Mouse (Mus musculus) midbrain, embryonic 15.5 days (tissue): ENCODE measurements around the gene Apex1. TPM values are rescaled to one million over a fixed set of nuclear protein-coding genes. Genes with fewer than 3 reads are reported as not detected.
A peak's percentile ranks its signal among the peaks of the same experiment; 100 is the strongest.
"Not testable (repeated sequence)": the region's sequence is repeated elsewhere in the genome, so short reads cannot be mapped to it uniquely, and the experiment has no call there.

Experiments used
- ATAC-seq: fragments of 200-750 bp; cut with Nextera tagmentation; replicated peaks from 2 replicates; pipeline ENCODE4 v1.8.0; 2017; ENCODE audit warnings: moderate TSS enrichment
- H3K27ac ChIP-seq: fragments of 300-500 bp; sonication (generic); 2 replicates; pipeline ENCODE4 v1.5.1; 2015; ENCODE audit warnings: mild to moderate bottlenecking, inconsistent platforms
- H3K27me3 ChIP-seq: fragments of 300-500 bp; sonication (generic); replicated peaks from 2 replicates; pipeline ENCODE4 v1.6.1; 2015; ENCODE audit warnings: inconsistent platforms
- H3K36me3 ChIP-seq: fragments of 300-500 bp; sonication (generic); replicated peaks from 2 replicates; pipeline ENCODE4 v1.6.1; 2015; ENCODE audit warnings: inconsistent platforms
- H3K4me1 ChIP-seq: fragments of 300-500 bp; sonication (generic); 2 replicates; pipeline ENCODE4 v1.6.1; 2015; ENCODE audit warnings: inconsistent platforms
- H3K4me2 ChIP-seq: fragments of 300-500 bp; sonication (generic); 2 replicates; pipeline ENCODE4 v1.6.1; 2015; ENCODE audit warnings: inconsistent platforms, mild to moderate bottlenecking, moderate library complexity
- H3K4me3 ChIP-seq: fragments of 300-500 bp; sonication (generic); 2 replicates; pipeline ENCODE4 v1.5.1; 2015; ENCODE audit warnings: mild to moderate bottlenecking, inconsistent platforms
- H3K9ac ChIP-seq: fragments of 300-500 bp; sonication (generic); 2 replicates; pipeline ENCODE4 v1.6.1; 2015; ENCODE audit warnings: mild to moderate bottlenecking, inconsistent platforms
- H3K9me3 ChIP-seq: fragments of 300-500 bp; sonication (generic); 2 replicates; pipeline ENCODE4 v1.6.1; 2016; ENCODE audit warnings: inconsistent platforms
- WGBS: fragments of 180-500 bp; shearing (Covaris S2); methylation state at CpG from one replicate; pipeline ENCODE4 v1.1.7; 2015; ENCODE audit warnings: mixed read lengths; 5-methylcytosine and 5-hydroxymethylcytosine counted together
- polyA plus RNA-seq: library from polyadenylated mRNA; unstranded; fragments of >200 nt; fragmentation: Nextera tagmentation; extraction: Ambion mirVana; gene quantifications from 2 replicates; pipeline ENCODE4 v1.2.1, GENCODE M21; 2015

Apex1 gene
- polyA plus RNA-seq, 1 experiment from 2014 or later: 190 TPM

DNA sequence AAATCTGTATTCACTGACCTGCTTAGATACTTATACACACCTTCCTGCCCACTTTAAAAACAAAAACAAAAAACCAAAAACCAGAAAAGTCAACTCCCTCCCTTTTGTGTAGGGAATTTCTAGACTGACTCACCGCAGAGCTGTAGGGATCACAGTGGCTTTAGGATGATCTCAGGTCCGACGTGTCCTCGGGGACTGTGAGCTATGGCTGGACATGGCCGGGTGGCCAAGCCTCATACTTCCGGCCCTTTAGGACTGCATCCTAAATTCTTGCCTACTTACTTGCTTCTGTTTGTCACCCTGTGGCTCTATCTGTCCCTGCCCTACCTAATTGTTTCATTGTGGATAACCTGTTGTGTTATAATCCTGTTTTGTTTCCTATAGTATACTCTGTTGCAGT, 32.0 kb downstream of the Apex1 start:
- ATAC-seq, H3K36me3 ChIP-seq, H3K9me3 ChIP-seq, H3K9ac ChIP-seq, H3K4me3 ChIP-seq, H3K27ac ChIP-seq, H3K27me3 ChIP-seq, H3K4me1 ChIP-seq: not testable (repeated sequence)
- WGBS: 75% methylated on average over 6 of the region's 6 CpGs
- 0 out of 2 replicates have a peak overlapping the region, but pooled peaks have one; percentile 34 for H3K4me2 ChIP-seq

DNA sequence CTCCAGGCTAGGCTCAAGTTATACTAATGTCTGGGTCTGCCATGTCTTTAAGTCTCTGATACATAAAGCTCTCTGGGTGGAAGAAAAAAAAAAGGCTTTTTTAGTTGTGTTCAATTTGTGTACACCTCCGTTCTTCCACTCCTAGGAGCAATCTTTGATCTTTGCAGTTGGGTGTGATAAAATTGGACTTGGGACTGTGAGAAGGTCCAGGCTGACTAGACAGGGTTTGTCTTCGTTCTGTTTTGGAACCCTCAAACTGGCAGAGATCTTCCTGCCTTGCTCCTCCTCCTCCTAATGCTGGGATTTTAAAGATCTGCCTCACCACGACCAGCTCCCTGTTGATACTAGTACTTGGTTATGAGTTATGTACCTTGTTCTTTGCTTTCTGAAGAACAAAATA, 32.4 kb downstream of the Apex1 start:
- H3K4me1 ChIP-seq, ATAC-seq, H3K4me3 ChIP-seq, H3K9me3 ChIP-seq, H3K9ac ChIP-seq, H3K4me2 ChIP-seq, H3K27ac ChIP-seq, H3K36me3 ChIP-seq, H3K27me3 ChIP-seq: not testable (repeated sequence)
- 65% methylated on average over 3 of the region's 3 CpGs for WGBS

DNA sequence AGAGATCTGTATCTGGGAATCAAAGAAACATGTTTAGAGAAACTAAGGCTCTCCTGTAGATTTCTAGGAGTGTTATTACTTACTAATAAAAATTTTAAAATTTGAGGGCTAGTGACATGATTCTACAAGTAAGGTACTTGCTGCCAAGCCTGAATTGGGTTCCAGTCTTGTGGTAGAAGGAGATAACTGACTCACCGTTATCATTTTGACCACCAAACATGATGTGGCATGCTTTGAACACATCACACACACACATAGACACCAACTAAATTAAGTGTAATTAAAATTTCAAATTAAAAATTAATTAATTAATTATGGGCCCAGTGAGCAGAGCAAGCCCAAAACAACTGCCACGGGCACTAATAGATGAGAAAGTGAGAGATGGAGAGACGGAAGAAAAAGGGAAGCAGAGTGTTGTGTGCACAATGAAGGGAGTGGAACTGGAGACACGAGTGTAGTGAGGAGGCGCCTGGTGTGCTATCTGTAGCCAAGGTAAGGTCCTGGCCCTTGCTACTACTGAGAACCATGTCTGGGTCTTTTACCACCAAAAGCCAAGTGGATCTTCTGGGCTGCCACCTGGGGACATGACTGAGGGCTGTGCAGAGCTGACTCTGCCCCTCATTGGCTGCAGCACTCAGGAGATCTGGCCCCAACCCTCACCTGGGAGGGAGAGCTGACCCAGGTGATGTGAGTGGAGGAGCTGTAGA, 33.7 kb downstream of the Apex1 start:
- not testable (repeated sequence) for H3K4me2 ChIP-seq, H3K9ac ChIP-seq, H3K9me3 ChIP-seq, ATAC-seq, H3K4me1 ChIP-seq, H3K4me3 ChIP-seq, H3K27me3 ChIP-seq, H3K36me3 ChIP-seq, H3K27ac ChIP-seq
- 91% methylated on average over 5 of the region's 5 CpGs for WGBS

DNA sequence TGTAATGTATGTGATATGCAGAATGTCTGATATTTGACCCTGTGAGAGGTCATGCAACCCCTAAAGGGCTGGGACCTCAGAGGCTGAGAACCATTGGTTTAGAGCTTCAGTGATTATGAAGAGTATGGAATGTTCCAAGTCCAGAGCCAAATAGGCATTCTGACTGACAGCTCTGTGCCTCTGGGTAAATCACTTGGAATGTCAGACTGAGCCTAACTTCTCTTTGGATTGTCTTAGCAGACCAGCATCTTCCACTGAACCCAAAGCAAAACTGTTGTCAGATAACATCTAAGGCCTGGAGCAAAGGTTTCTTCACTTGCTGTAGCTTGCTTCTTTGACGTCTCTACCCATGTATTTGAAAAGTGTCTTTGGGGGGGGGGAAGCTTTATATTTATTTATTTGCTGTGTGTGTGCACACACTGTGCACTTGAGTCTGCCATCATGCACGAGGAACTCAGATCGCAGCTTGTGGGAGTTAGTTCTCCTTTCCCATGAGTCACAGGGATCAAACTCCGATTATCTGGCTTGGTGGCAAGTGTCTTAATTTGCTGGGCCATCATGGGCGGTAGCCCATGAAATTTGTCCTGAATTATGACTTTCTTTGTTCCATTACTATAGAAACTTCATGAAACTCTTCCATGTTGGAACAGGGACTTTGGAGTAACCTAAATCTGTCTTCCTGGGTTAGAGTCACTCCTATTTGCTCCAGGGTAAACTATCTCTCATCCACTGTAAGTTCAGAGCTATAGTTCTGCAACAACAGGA, 43.6 kb downstream of the Apex1 start:
- H3K27ac ChIP-seq: no peak overlapping the region
- H3K36me3 ChIP-seq: no peaks in the 10 kb centered on the region
- no peaks in the 10 kb centered on the region for H3K9me3 ChIP-seq
- no peak overlapping the region for H3K4me2 ChIP-seq
- no peak overlapping the region for H3K9ac ChIP-seq
- no peak overlapping the region for H3K4me3 ChIP-seq
- no peak for ATAC-seq
- no peaks in the 10 kb centered on the region for H3K27me3 ChIP-seq
- WGBS: 59% methylated on average over 5 of the region's 5 CpGs
- peaks cover 8% of the 10 kb centered on the region for H3K4me1 ChIP-seq

DNA sequence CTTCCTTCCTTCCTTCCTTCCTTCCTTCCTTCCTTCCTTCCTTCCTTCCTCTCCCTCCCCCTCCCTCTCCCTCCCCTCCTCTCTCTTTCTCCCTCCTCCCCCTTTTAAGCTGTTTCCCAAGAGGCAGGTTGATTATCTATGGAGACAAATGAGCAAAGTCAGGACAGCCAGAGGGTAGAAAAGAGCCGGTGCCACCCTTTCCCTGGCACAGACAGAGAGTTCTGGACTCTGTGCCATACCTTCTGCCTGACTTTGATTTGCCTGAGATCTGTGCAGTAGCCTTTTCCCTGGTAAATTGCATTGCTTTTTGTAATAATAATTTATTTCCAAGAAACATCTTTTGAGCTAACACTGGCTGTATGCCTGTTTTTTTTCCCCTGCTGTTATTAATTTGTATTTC, 44.3 kb downstream of the Apex1 start:
- Histone ChIP-seq H3K27me3 (no peaks in the 10 kb centered on the region), H3K4me3 (no peak overlapping the region), H3K9me3 (no peaks in the 10 kb centered on the region), H3K4me1 (peaks cover 8% of the 10 kb centered on the region), H3K4me2 (no peak overlapping the region), H3K27ac (peak overlapping the region; percentile 72; the same call in 1 of the 2 replicates), H3K36me3 (no peaks in the 10 kb centered on the region), H3K9ac (no peak overlapping the region)
- WGBS: 9% methylated on average over 1 of the region's 1 CpGs
- ATAC-seq: no peak

DNA sequence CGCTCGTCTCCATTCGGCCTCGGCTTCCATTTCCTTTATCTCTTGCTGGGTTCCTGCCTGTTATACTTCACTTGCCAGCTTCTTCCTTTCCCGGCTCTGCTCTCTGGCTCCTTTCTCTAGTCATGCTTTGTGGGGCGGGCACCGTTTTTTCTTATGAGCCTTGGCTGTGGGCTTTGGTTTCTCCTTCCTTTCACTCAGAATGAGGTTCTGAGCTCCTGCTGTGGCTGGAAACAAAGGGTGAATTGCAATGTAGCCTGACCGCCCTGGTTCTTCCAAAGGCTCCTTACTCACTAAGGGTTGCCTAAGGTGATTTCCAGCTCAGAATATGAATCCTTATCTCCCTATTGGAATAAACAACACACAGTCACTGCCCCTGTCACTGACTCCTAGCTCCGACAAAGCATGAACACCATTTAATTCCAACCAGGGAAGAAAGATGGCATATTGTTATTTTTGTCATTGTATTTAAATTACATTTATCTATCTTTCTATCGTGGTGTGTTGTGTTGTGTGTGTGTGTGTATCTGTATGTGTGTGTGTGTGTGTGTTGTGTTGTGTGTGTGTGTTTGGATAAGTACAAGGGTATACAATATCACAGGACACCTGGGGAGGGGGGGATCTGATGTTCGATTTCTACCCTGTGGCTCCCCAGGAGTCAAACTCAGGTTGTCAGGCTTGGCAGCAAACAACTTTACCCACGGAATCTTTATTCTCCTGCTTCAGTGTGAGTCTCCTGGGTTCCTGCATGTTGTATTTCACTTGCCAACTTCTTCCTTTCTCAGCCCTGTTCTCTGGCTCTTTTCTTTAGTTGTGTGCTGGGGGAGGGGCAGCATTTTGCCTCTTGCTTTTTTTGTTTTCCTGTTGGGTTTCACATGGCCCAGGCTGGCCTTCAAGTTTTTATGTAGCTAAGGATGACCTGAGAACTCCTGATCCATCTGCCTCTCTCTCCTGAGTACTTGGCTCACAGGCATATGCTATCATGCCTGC, 45.1 kb downstream of the Apex1 start:
- Histone ChIP-seq H3K27ac (peak overlapping the region; percentile 72), H3K4me2 (no peak overlapping the region), H3K4me3 (no peak overlapping the region), H3K4me1 (peaks cover 8% of the 10 kb centered on the region), H3K9me3 (no peaks in the 10 kb centered on the region), H3K9ac (peak overlapping the region; percentile 31; the same call in 1 of the 2 replicates), H3K36me3 (no peaks in the 10 kb centered on the region), H3K27me3 (no peaks in the 10 kb centered on the region)
- peak; percentile 78 for ATAC-seq
- 10% methylated on average over 12 of the region's 12 CpGs for WGBS

DNA sequence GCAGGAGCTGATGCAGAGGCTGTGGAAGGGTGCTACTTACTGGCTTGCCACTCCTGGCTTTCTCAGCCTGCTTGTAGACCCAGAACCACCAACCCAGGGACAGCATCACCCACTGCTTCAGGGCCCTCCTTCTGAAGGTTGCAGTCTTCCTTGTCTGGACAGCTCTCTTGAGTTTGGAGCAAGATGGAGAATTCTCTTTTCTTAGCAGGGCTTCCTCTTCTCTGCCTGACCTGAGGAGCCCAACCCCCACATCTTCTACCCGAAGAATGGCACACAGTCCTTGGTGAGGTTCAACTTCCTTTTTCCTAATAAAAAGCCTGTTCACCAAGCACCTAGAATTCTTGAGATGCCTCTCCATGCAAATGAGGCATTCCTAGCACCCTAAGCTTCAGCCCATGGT, 46.1 kb downstream of the Apex1 start:
- 90% methylated on average over 1 of the region's 1 CpGs for WGBS
- no peaks in the 10 kb centered on the region for H3K9me3 ChIP-seq

DNA sequence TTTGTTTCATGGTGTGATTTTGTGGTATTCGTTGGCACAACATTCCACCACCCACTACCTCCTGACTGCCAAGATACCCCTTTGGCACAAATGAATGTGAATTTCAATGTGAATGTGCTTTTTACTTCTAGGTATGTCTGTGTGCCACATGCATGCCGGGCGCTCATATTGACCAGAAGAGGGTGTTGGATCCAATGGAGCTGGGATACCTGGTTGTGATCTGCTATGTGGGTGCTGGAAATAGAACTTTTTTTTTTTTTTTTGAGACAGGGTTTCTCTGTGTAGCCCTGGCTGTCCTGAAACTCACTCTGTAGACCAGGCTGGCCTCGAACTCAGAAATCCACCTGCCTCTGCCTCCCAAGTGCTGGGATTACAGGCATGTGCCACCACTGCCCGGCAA, 48.3 kb downstream of the Apex1 start:
- ATAC-seq, H3K27me3 ChIP-seq, H3K9ac ChIP-seq, H3K36me3 ChIP-seq, H3K27ac ChIP-seq, H3K4me3 ChIP-seq, H3K4me1 ChIP-seq, H3K4me2 ChIP-seq, H3K9me3 ChIP-seq: not testable (repeated sequence)
- WGBS: 94% methylated on average over 5 of the region's 5 CpGs

More for the DNA sequence above, 46.1 kb downstream of the Apex1 start:
- Histone ChIP-seq H3K4me1 (peaks cover 8% of the 10 kb centered on the region), H3K36me3 (no peaks in the 10 kb centered on the region), H3K27ac (no peak overlapping the region), H3K27me3 (no peaks in the 10 kb centered on the region), H3K9ac (no peak overlapping the region), H3K4me3 (no peak overlapping the region), H3K4me2 (no peak overlapping the region)
- no peak for ATAC-seq

DNA sequence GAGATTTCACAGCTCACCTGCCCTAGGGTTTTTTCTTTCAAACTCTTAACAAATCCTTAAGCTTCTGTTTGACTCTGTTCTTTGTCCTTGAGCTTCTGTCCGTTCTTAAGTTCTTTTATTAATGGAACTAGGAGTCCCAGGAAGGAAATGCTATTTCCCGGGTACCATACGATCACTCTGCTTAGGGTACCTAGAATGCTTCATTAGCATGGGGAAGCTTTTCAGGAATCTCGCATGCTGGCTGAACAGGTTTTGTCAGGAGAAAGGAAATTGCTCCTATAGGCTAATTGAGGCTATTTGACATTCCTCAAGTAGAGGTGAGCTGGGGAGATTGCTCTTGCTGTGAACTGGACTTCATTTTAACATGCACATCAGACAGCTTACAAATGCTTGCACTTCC, 48.9 kb downstream of the Apex1 start:
- no peak overlapping the region for H3K27ac ChIP-seq
- no peaks in the 10 kb centered on the region for H3K27me3 ChIP-seq
- no peaks in the 10 kb centered on the region for H3K36me3 ChIP-seq
- no peak overlapping the region for H3K9ac ChIP-seq
- H3K4me2 ChIP-seq: no peak overlapping the region
- no peak for ATAC-seq
- 35% methylated on average over 4 of the region's 4 CpGs for WGBS
- H3K4me1 ChIP-seq: peaks cover 8% of the 10 kb centered on the region
- H3K9me3 ChIP-seq: no peaks in the 10 kb centered on the region
- H3K4me3 ChIP-seq: no peak overlapping the region

DNA sequence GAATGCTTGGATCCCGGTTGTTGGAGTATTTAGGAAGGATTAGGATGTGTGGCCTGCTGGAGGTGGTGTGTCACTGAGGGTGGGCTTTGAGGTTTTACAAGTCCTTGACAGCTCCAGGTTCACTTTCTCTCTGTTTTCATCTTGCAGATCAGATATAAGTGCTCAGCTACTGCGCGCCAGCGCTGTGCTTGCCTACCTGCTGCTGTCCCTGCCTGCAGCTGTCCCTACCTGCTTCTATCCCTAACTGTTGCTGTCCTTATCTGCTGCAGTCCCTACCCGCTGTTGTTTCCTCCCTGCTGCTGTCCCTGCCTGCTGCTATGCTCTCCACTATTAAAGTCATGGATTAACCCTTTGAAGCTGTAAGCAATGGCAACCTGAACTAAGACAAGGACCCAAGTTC, 50.2 kb downstream of the Apex1 start:
- Histone ChIP-seq H3K4me2 (no peak overlapping the region), H3K27ac (no peak overlapping the region), H3K4me3 (no peak overlapping the region), H3K36me3 (no peaks in the 10 kb centered on the region), H3K9ac (no peak overlapping the region), H3K27me3 (no peaks in the 10 kb centered on the region), H3K4me1 (0 out of 2 replicates have a peak, but pooled peaks cover under 1% of the 10 kb centered on the region), H3K9me3 (no peaks in the 10 kb centered on the region)
- no peak for ATAC-seq
- WGBS: 48% methylated on average over 5 of the region's 5 CpGs

DNA sequence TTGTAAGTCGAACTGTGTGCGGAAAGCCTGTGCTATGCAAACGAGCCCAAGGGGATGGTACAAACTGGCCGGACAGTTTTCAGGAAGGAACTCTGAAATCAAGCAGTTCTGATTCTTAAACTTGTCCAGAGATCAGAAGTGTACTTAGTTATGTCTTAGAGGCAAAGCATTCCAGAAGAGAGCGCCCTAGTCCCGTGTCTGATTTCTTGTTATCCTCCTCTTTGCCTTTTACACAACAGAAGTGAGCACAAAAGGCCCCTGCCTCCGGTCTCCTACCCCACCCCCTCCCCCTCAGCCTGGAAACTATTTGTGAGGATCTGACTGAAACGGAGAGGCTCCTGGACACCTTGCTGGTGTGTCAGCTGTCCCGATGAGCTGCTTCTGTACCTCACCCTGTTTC, 51.9 kb downstream of the Apex1 start:
- H3K27ac ChIP-seq: no peak overlapping the region
- no peak overlapping the region for H3K4me3 ChIP-seq
- peak overlapping the region; percentile 17; the same call in 1 of the 2 replicates for H3K4me2 ChIP-seq
- H3K36me3 ChIP-seq: no peaks in the 10 kb centered on the region
- no peaks in the 10 kb centered on the region for H3K27me3 ChIP-seq
- 8% methylated on average over 9 of the region's 9 CpGs for WGBS
- H3K9ac ChIP-seq: no peak overlapping the region
- H3K4me1 ChIP-seq: no peaks in the 10 kb centered on the region
- H3K9me3 ChIP-seq: no peaks in the 10 kb centered on the region
- ATAC-seq: no peak
